Mouse (Mus musculus): ENCODE measurements around the gene Gdf11.

DNA sequence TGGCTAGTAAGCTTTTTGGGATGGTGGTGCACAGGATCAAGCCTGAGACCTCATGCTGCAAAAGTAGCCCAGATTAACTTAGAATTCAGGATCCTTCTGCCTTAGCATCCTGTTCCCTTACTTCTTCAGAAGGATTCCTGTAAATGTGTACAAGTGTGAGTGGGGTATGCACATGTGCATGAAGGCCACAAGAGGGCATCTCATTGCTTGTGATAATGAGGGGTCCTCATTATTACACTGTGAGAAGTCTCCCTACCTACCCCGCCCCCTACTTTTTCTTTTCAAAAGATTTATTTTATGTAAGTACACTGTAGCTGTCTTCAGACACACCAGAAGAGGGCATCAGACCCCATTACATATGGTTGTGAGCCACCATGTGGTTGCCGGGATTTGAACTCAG is 24.0 kb upstream of the Gdf11 start:
- TF ChIP-seq CTCF (IDR thresholded peaks at IDR 0.05; ENCODE audit: low read depth, low read length), result no peak
- no peak for TF ChIP-seq POLR2A (IDR thresholded peaks at IDR 0.05; ENCODE audit: borderline replicate concordance, low read depth, low read length)

All from bone marrow macrophage, adult 2 months (primary cell).